Mouse (Mus musculus) kidney, adult 11 months (tissue): ENCODE data around the gene Rnf180.

Experiments
- DNase-seq: peaks from one replicate; pipeline ENCODE4 v3.0.0; 2022

Gene Rnf180

GRCm38 (mm10) chr13:105249599-105249998 lies 45.0 kb downstream of the Rnf180 start:
- no peak for DNase-seq

GRCm38 (mm10) chr13:105247691-105248090 lies 46.9 kb downstream of the Rnf180 start:
- DNase-seq, result no peak

- no peak for DNase-seq
These were observed 53.8 kb downstream of the Rnf180 start for GRCm38 (mm10) chr13:105240810-105241209.

- no peak for DNase-seq
These were observed 67.5 kb downstream of the Rnf180 start for GRCm38 (mm10) chr13:105227126-105227525.

GRCm38 (mm10) chr13:105224048-105224447 lies 70.6 kb downstream of the Rnf180 start:
- DNase-seq, result no peak

- DNase-seq, result no peak
These were observed 71.5 kb downstream of the Rnf180 start for GRCm38 (mm10) chr13:105223147-105223546.

GRCm38 (mm10) chr13:105222016-105222725 lies 72.4 kb downstream of the Rnf180 start:
- DNase-seq, result no peak

- DNase-seq, result no peak
These were observed 83.9 kb downstream of the Rnf180 start for GRCm38 (mm10) chr13:105210746-105211145.

- DNase-seq, result no peak
These were observed 90.8 kb downstream of the Rnf180 start for GRCm38 (mm10) chr13:105203851-105204250.

- no peak for DNase-seq
These were observed 96.0 kb downstream of the Rnf180 start for GRCm38 (mm10) chr13:105198658-105199057.

- no peak for DNase-seq
These were observed 96.6 kb downstream of the Rnf180 start for GRCm38 (mm10) chr13:105198028-105198427.

- no peak for DNase-seq
These were observed 101.0 kb downstream of the Rnf180 start for GRCm38 (mm10) chr13:105193583-105193982.

- no peak for DNase-seq
These were observed 105.9 kb downstream of the Rnf180 start for GRCm38 (mm10) chr13:105188730-105189129.

- DNase-seq, result no peak
These were observed 113.8 kb downstream of the Rnf180 start for GRCm38 (mm10) chr13:105180781-105181180.

- DNase-seq, result no peak
These were observed 129.2 kb downstream of the Rnf180 start for GRCm38 (mm10) chr13:105165441-105165840.

GRCm38 (mm10) chr13:105153955-105154354 lies 140.7 kb downstream of the Rnf180 start:
- DNase-seq, result no peak

- DNase-seq, result no peak
These were observed 144.6 kb downstream of the Rnf180 start for GRCm38 (mm10) chr13:105150006-105150405.

GRCm38 (mm10) chr13:105147795-105148418 lies 146.7 kb downstream of the Rnf180 start:
- DNase-seq, result no peak

GRCm38 (mm10) chr13:105146827-105147226 lies 147.8 kb downstream of the Rnf180 start:
- no peak for DNase-seq

GRCm38 (mm10) chr13:105139881-105140280 lies 154.7 kb downstream of the Rnf180 start:
- DNase-seq, result no peak

GRCm38 (mm10) chr13:105134397-105134796 lies 160.2 kb downstream of the Rnf180 start:
- no peak for DNase-seq

- DNase-seq, result no peak
These were observed 161.8 kb downstream of the Rnf180 start for GRCm38 (mm10) chr13:105132776-105133175.

- DNase-seq, result no peak
These were observed 162.2 kb downstream of the Rnf180 start for GRCm38 (mm10) chr13:105132370-105132769.

GRCm38 (mm10) chr13:105130080-105130479 lies 164.5 kb downstream of the Rnf180 start:
- DNase-seq, result no peak

GRCm38 (mm10) chr13:105122092-105122491 lies 172.5 kb downstream of the Rnf180 start:
- no peak for DNase-seq
